Mouse (Mus musculus) liver, postnatal 0 days (tissue): ENCODE measurements around the gene Cryba4.

Experiments used
- CTCF ChIP-seq: sonication (generic); IDR thresholded peaks from 2 replicates; pipeline ENCODE4 v1.5.1; 2016; ENCODE audit warnings: antibody characterized with exemption, low read depth
- EP300 ChIP-seq: IDR thresholded peaks from 2 replicates; pipeline ENCODE4 v1.6.1; 2016; ENCODE audit warnings: antibody characterized with exemption, low read depth, mild to moderate bottlenecking

- no peak for TF ChIP-seq EP300
- no peak for TF ChIP-seq CTCF
Observed at GRCm38 (mm10) chr5:112215801-112216251, 36.5 kb downstream of the Cryba4 start.
